Mouse (Mus musculus): ENCODE measurements at regions not wholly inside any gene's neighbourhood (a gene's known extent, or its start where the extent isn't known, plus 50 kb on each side); places are given as distances from the start of the nearest gene placed in this dataset.

GRCm38 (mm10) chr7:138650946-138651345 is 194.9 kb upstream of the Ppp2r2d start:
- TF ChIP-seq CTCF (IDR thresholded peaks at IDR 0.05; ENCODE audit: extremely low read depth, insufficient read length, insufficient replicate concordance, low read depth, low read length) (no peak), POLR2A (IDR thresholded peaks at IDR 0.05; ENCODE audit: low read depth, low read length) (no peak)

Data from small intestine, adult 2 months (tissue).